Mouse (Mus musculus) liver, embryonic 11.5 days (tissue): ENCODE results near the gene Cnot3. TPM values are rescaled to one million over a fixed set of nuclear protein-coding genes. Genes with fewer than 3 reads are reported as not detected.
A peak's percentile ranks its signal among the peaks of the same experiment; 100 is the strongest.
"Not testable (repeated sequence)": the region's sequence is repeated elsewhere in the genome, so short reads cannot be mapped to it uniquely, and the experiment has no call there.

Experiments used
- ATAC-seq: fragments of 200-750 bp; cut with Nextera tagmentation; replicated peaks from 2 replicates; pipeline ENCODE4 v1.8.0; 2017; ENCODE audit warnings: moderate number of reproducible peaks, mild to moderate bottlenecking, moderate TSS enrichment, moderate library complexity; ENCODE audit not compliant: low FRiP score
- DNase-seq: peaks from one replicate; pipeline ENCODE4 v3.0.0-alpha.2; 2017; ENCODE audit warnings: low spot score
- H3K27ac ChIP-seq: fragments of 300-500 bp; sonication (generic); 2 replicates; pipeline ENCODE4 v1.5.1; 2014; ENCODE audit warnings: mild to moderate bottlenecking, low read depth, low read length, control low read depth
- H3K27me3 ChIP-seq: fragments of 300-500 bp; sonication (generic); replicated peaks from 2 replicates; pipeline ENCODE4 v1.6.1; 2014; ENCODE audit warnings: low read length, mixed read lengths; ENCODE audit not compliant: control insufficient read depth, insufficient read depth
- H3K36me3 ChIP-seq: fragments of 300-500 bp; sonication (generic); 2 replicates; pipeline ENCODE4 v1.6.1; 2014; ENCODE audit warnings: mild to moderate bottlenecking, low read length, moderate library complexity, mixed read lengths; ENCODE audit not compliant: control insufficient read depth, insufficient read depth
- H3K4me1 ChIP-seq: fragments of 300-500 bp; sonication (generic); replicated peaks from 2 replicates; pipeline ENCODE4 v1.6.1; 2014; ENCODE audit warnings: low read length, mixed read lengths; ENCODE audit not compliant: control insufficient read depth, insufficient read depth
- H3K4me2 ChIP-seq: fragments of 300-500 bp; sonication (generic); 2 replicates; pipeline ENCODE4 v1.6.1; 2014; ENCODE audit warnings: mild to moderate bottlenecking, control low read depth, moderate library complexity
- H3K4me3 ChIP-seq: fragments of 300-500 bp; sonication (generic); 2 replicates; pipeline ENCODE4 v1.5.1; 2014; ENCODE audit warnings: low read depth, low read length, control low read depth
- H3K9ac ChIP-seq: fragments of 300-500 bp; sonication (generic); 2 replicates; pipeline ENCODE4 v1.6.1; 2014; ENCODE audit warnings: low read depth, low read length, control low read depth
- H3K9me3 ChIP-seq: fragments of 300-500 bp; sonication (generic); 2 replicates; pipeline ENCODE4 v1.6.1; 2016; ENCODE audit warnings: low read length, inconsistent platforms, mixed read lengths; ENCODE audit not compliant: control insufficient read depth
- WGBS: fragments of 180-500 bp; shearing (Covaris S2); extraction: QIAGEN DNeasy Blood & Tissue Kit; methylation state at CpG from one replicate; pipeline ENCODE4 v1.1.7; 2014; 5-methylcytosine and 5-hydroxymethylcytosine counted together
- polyA plus RNA-seq: library from polyadenylated mRNA; unstranded; fragments of >200 nt; fragmentation: Nextera tagmentation; extraction: Ambion mirVana; gene quantifications from 2 replicates; pipeline ENCODE4 v1.2.1, GENCODE M21; 2014

Cnot3 gene
- 69.6 and 76.5 TPM in 2 replicates for polyA plus RNA-seq

GRCm38 (mm10) chr7:3644672-3645487 is at the start of gene Cnot3:
TSS of gene Cnot3 (plus strand) at chr7:3645268.
- ATAC-seq, result peak; percentile 96
- Histone ChIP-seq H3K36me3 (peaks cover 13% of the 10 kb centered on the region), H3K9ac (peak within 1 kb of the TSS; percentile 99), H3K9me3 (no peaks in the 10 kb centered on the region), H3K4me2 (peak within 1 kb of the TSS; percentile 90), H3K4me3 (peak within 1 kb of the TSS; percentile 99), H3K4me1 (peaks cover 29% of the 10 kb centered on the region), H3K27me3 (no peaks in the 10 kb centered on the region), H3K27ac (peak within 1 kb of the TSS; percentile 98)
- DNase-seq, result peak; percentile 92
- WGBS, result under 1% methylated on average over 55 of the region's 58 CpGs

- DNase-seq, H3K36me3 ChIP-seq, H3K9ac ChIP-seq, H3K27me3 ChIP-seq, H3K4me1 ChIP-seq, H3K4me3 ChIP-seq, ATAC-seq, H3K4me2 ChIP-seq, H3K9me3 ChIP-seq, H3K27ac ChIP-seq: not testable (repeated sequence)
- WGBS, result 36% methylated on average over 1 of the region's 1 CpGs
Observed at GRCm38 (mm10) chr7:3597755-3598154, 47.3 kb upstream of the Cnot3 start.

- Histone ChIP-seq H3K9me3 (no peaks in the 10 kb centered on the region), H3K4me3 (no peak overlapping the region), H3K9ac (no peak overlapping the region), H3K27me3 (no peaks in the 10 kb centered on the region), H3K36me3 (no peaks in the 10 kb centered on the region), H3K4me2 (no peak overlapping the region), H3K4me1 (no peaks in the 10 kb centered on the region), H3K27ac (no peak overlapping the region)
- 16% methylated on average over 4 of the region's 4 CpGs for WGBS
- DNase-seq (no peak), ATAC-seq (no peak; the same call in 1 of the 2 replicates)
Observed at GRCm38 (mm10) chr7:3601119-3601518, 43.9 kb upstream of the Cnot3 start.

GRCm38 (mm10) chr7:3606798-3607197 is 38.3 kb upstream of the Cnot3 start:
- ATAC-seq (peak; percentile 73), DNase-seq (no peak)
- Histone ChIP-seq H3K36me3 (no peaks in the 10 kb centered on the region), H3K4me3 (no peak overlapping the region), H3K9ac (no peak overlapping the region), H3K4me2 (no peak overlapping the region), H3K27me3 (no peaks in the 10 kb centered on the region), H3K9me3 (no peaks in the 10 kb centered on the region), H3K4me1 (no peaks in the 10 kb centered on the region; the same call in 1 of the 2 replicates), H3K27ac (no peak overlapping the region)
- 6% methylated on average over 2 of the region's 2 CpGs for WGBS

GRCm38 (mm10) chr7:3607391-3607790 is 37.7 kb upstream of the Cnot3 start:
- H3K36me3 ChIP-seq, result no peaks in the 10 kb centered on the region
- H3K4me3 ChIP-seq, result no peak overlapping the region
- WGBS, result 85% methylated on average over 6 of the region's 6 CpGs
- H3K4me1 ChIP-seq, result no peaks in the 10 kb centered on the region; the same call in 1 of the 2 replicates
- no peak overlapping the region for H3K4me2 ChIP-seq
- ATAC-seq (no peak), DNase-seq (no peak)
- H3K27ac ChIP-seq, result no peak overlapping the region
- no peaks in the 10 kb centered on the region for H3K9me3 ChIP-seq
- no peaks in the 10 kb centered on the region for H3K27me3 ChIP-seq
- H3K9ac ChIP-seq, result no peak overlapping the region

- Histone ChIP-seq H3K4me3 (no peak overlapping the region), H3K9me3 (no peaks in the 10 kb centered on the region), H3K9ac (no peak overlapping the region), H3K36me3 (no peaks in the 10 kb centered on the region), H3K4me1 (no peaks in the 10 kb centered on the region; the same call in 1 of the 2 replicates), H3K27ac (no peak overlapping the region), H3K4me2 (no peak overlapping the region), H3K27me3 (no peaks in the 10 kb centered on the region)
- ATAC-seq, result no peak
- DNase-seq, result no peak
- 91% methylated on average over 3 of the region's 3 CpGs for WGBS
Observed at GRCm38 (mm10) chr7:3608668-3609067, 36.4 kb upstream of the Cnot3 start.

- Histone ChIP-seq H3K27me3 (no peaks in the 10 kb centered on the region), H3K4me2 (no peak overlapping the region), H3K4me3 (no peak overlapping the region), H3K36me3 (no peaks in the 10 kb centered on the region), H3K27ac (no peak overlapping the region), H3K9me3 (no peaks in the 10 kb centered on the region), H3K9ac (no peak overlapping the region), H3K4me1 (no peaks in the 10 kb centered on the region; the same call in 1 of the 2 replicates)
- no peak for ATAC-seq
- DNase-seq, result no peak
- 54% methylated on average over 3 of the region's 3 CpGs for WGBS
Observed at GRCm38 (mm10) chr7:3609082-3609481, 36.0 kb upstream of the Cnot3 start.

GRCm38 (mm10) chr7:3610437-3610836 is 34.6 kb upstream of the Cnot3 start:
- WGBS, result 47% methylated on average over 3 of the region's 3 CpGs
- no peaks in the 10 kb centered on the region for H3K9me3 ChIP-seq
- no peak for ATAC-seq
- no peak for DNase-seq
- no peaks in the 10 kb centered on the region for H3K27me3 ChIP-seq
- H3K4me3 ChIP-seq, result no peak overlapping the region
- H3K36me3 ChIP-seq, result no peaks in the 10 kb centered on the region
- H3K9ac ChIP-seq, result no peak overlapping the region
- H3K27ac ChIP-seq, result no peak overlapping the region
- H3K4me2 ChIP-seq, result no peak overlapping the region
- H3K4me1 ChIP-seq, result no peaks in the 10 kb centered on the region; the same call in 1 of the 2 replicates

- Histone ChIP-seq H3K4me2 (no peak overlapping the region), H3K9ac (no peak overlapping the region), H3K27ac (no peak overlapping the region), H3K27me3 (no peaks in the 10 kb centered on the region), H3K36me3 (no peaks in the 10 kb centered on the region), H3K9me3 (no peaks in the 10 kb centered on the region), H3K4me1 (no peaks in the 10 kb centered on the region; the same call in 1 of the 2 replicates), H3K4me3 (no peak overlapping the region)
- WGBS, result 85% methylated on average over 13 of the region's 13 CpGs
- DNase-seq (no peak), ATAC-seq (no peak)
Observed at GRCm38 (mm10) chr7:3611006-3611405, 34.1 kb upstream of the Cnot3 start.
